Mouse (Mus musculus) embryonic facial prominence, embryonic 11.5 days (tissue): ENCODE results near the gene Olfr1145. TPM values are rescaled to one million over a fixed set of nuclear protein-coding genes. Genes with fewer than 3 reads are reported as not detected.

ENCODE experiments used
- ATAC-seq: fragments of 200-750 bp; cut with Nextera tagmentation; replicated peaks from 2 replicates; pipeline ENCODE4 v1.8.0; 2017; ENCODE audit warnings: low read depth; ENCODE audit not compliant: insufficient number of reproducible peaks, low FRiP score, low TSS enrichment
- DNase-seq: peaks from one replicate; pipeline ENCODE4 v3.0.0-alpha.2; 2015; ENCODE audit warnings: low spot score
- H3K27ac ChIP-seq: fragments of 300-500 bp; sonication (generic); replicated peaks from 2 replicates; pipeline ENCODE4 v1.5.1; 2014; ENCODE audit warnings: mild to moderate bottlenecking, low read depth, low read length, control low read depth
- H3K27me3 ChIP-seq: fragments of 300-500 bp; sonication (generic); 2 replicates; pipeline ENCODE4 v1.6.1; 2014; ENCODE audit warnings: mild to moderate bottlenecking, low read length, moderate library complexity, mixed read lengths; ENCODE audit not compliant: control insufficient read depth, insufficient read depth
- H3K36me3 ChIP-seq: fragments of 300-500 bp; sonication (generic); replicated peaks from 2 replicates; pipeline ENCODE4 v1.6.1; 2014; ENCODE audit warnings: low read depth, mild to moderate bottlenecking, low read length, moderate library complexity, mixed read lengths; ENCODE audit not compliant: control insufficient read depth, insufficient read depth
- H3K4me1 ChIP-seq: fragments of 300-500 bp; sonication (generic); 2 replicates; pipeline ENCODE4 v1.6.1; 2014; ENCODE audit warnings: low read length, mixed read lengths; ENCODE audit not compliant: control insufficient read depth, insufficient read depth
- H3K4me2 ChIP-seq: fragments of 300-500 bp; sonication (generic); 2 replicates; pipeline ENCODE4 v1.6.1; 2014; ENCODE audit warnings: low read depth, mild to moderate bottlenecking, control low read depth, low read length, moderate library complexity
- H3K4me3 ChIP-seq: fragments of 300-500 bp; sonication (generic); 2 replicates; pipeline ENCODE4 v1.5.1; 2014; ENCODE audit warnings: low read depth, low read length, control low read depth
- H3K9ac ChIP-seq: fragments of 300-500 bp; sonication (generic); replicated peaks from 2 replicates; pipeline ENCODE4 v1.6.1; 2014; ENCODE audit warnings: mild to moderate bottlenecking, control low read depth, low read length
- H3K9me3 ChIP-seq: fragments of 300-500 bp; sonication (generic); replicated peaks from 2 replicates; pipeline ENCODE4 v1.6.1; 2016; ENCODE audit warnings: mild to moderate bottlenecking, low read length, inconsistent platforms, mixed read lengths; ENCODE audit not compliant: control insufficient read depth
- WGBS: fragments of 180-500 bp; shearing (Covaris S2); extraction: QIAGEN DNeasy Blood & Tissue Kit; methylation state at CpG from one replicate; pipeline ENCODE4 v1.1.7; 2014; 5-methylcytosine and 5-hydroxymethylcytosine counted together
- polyA plus RNA-seq: library from polyadenylated mRNA; unstranded; fragments of >200 nt; fragmentation: Nextera tagmentation; extraction: Ambion mirVana; gene quantifications from 2 replicates; pipeline ENCODE4 v1.2.1, GENCODE M21; 2014

Olfr1145 gene
- not detected in 2 replicates for polyA plus RNA-seq

- DNase-seq (no peak), ATAC-seq (no peak)
- Histone ChIP-seq H3K4me2 (no peak within 1 kb of the TSS), H3K9ac (no peak within 1 kb of the TSS), H3K4me3 (no peak within 1 kb of the TSS), H3K36me3 (no peaks in the 10 kb centered on the region), H3K4me1 (no peaks in the 10 kb centered on the region), H3K27ac (no peak within 1 kb of the TSS), H3K27me3 (no peaks in the 10 kb centered on the region), H3K9me3 (no peaks in the 10 kb centered on the region)
- WGBS, result 68% methylated on average over 1 of the region's 1 CpGs
Measured at GRCm38 (mm10) chr2:87809522-87809921, at the start of gene Olfr1145. TSS of gene Olfr1145 (plus strand) at chr2:87809822.

- no peak overlapping the region for H3K4me2 ChIP-seq
- H3K27me3 ChIP-seq, result no peaks in the 10 kb centered on the region
- no peaks in the 10 kb centered on the region for H3K4me1 ChIP-seq
- DNase-seq (no peak), ATAC-seq (no peak)
- H3K9ac ChIP-seq, result no peak overlapping the region
- H3K36me3 ChIP-seq, result no peaks in the 10 kb centered on the region
- no peaks in the 10 kb centered on the region for H3K9me3 ChIP-seq
- 59% methylated on average over 1 of the region's 1 CpGs for WGBS
- no peak overlapping the region for H3K4me3 ChIP-seq
- no peak overlapping the region for H3K27ac ChIP-seq
Measured at GRCm38 (mm10) chr2:87776143-87776542, 33.5 kb upstream of the Olfr1145 start.

GRCm38 (mm10) chr2:87779183-87779582 lies 30.4 kb upstream of the Olfr1145 start, which contains the start of gene Olfr152:
TSS of gene Olfr152 (plus strand) at chr2:87779483.
- Histone ChIP-seq H3K4me2 (no peak within 1 kb of the TSS), H3K4me1 (no peaks in the 10 kb centered on the region), H3K27me3 (no peaks in the 10 kb centered on the region), H3K9me3 (no peaks in the 10 kb centered on the region), H3K36me3 (no peaks in the 10 kb centered on the region), H3K27ac (no peak within 1 kb of the TSS), H3K9ac (no peak within 1 kb of the TSS), H3K4me3 (no peak within 1 kb of the TSS)
- DNase-seq (no peak), ATAC-seq (no peak)
- WGBS, result 91% methylated on average over 4 of the region's 4 CpGs

GRCm38 (mm10) chr2:87800292-87800691 lies 9.3 kb upstream of the Olfr1145 start, which contains the start of gene Olfr1143:
TSS of gene Olfr1143 (plus strand) at chr2:87800592.
- no peak within 1 kb of the TSS for H3K9ac ChIP-seq
- no peak within 1 kb of the TSS for H3K4me3 ChIP-seq
- H3K4me1 ChIP-seq, result no peaks in the 10 kb centered on the region
- H3K9me3 ChIP-seq, result no peaks in the 10 kb centered on the region
- H3K4me2 ChIP-seq, result no peak within 1 kb of the TSS
- no peak within 1 kb of the TSS for H3K27ac ChIP-seq
- ATAC-seq, result no peak
- H3K27me3 ChIP-seq, result no peaks in the 10 kb centered on the region
- DNase-seq, result no peak
- H3K36me3 ChIP-seq, result no peaks in the 10 kb centered on the region

- 95% methylated on average over 1 of the region's 1 CpGs for WGBS
- Histone ChIP-seq H3K27ac (no peak within 1 kb of the TSS), H3K4me2 (no peak within 1 kb of the TSS), H3K4me3 (no peak within 1 kb of the TSS), H3K9me3 (no peaks in the 10 kb centered on the region), H3K27me3 (no peaks in the 10 kb centered on the region), H3K9ac (no peak within 1 kb of the TSS), H3K4me1 (no peaks in the 10 kb centered on the region), H3K36me3 (no peaks in the 10 kb centered on the region)
- ATAC-seq (no peak), DNase-seq (no peak)
Measured at GRCm38 (mm10) chr2:87830233-87830632, 20.6 kb downstream of the Olfr1145 start, which contains the start of gene Olfr1148. TSS of gene Olfr1148 (plus strand) at chr2:87830533.

GRCm38 (mm10) chr2:87843693-87844092 lies 34.1 kb downstream of the Olfr1145 start, which contains the start of gene Olfr1150-ps1:
TSS of gene Olfr1150-ps1 (plus strand) at chr2:87843993.
- 81% methylated on average over 1 of the region's 1 CpGs for WGBS
- no peaks in the 10 kb centered on the region for H3K36me3 ChIP-seq
- no peak for DNase-seq
- ATAC-seq, result no peak
- H3K27ac ChIP-seq, result no peak within 1 kb of the TSS
- H3K9me3 ChIP-seq, result no peaks in the 10 kb centered on the region
- H3K9ac ChIP-seq, result no peak within 1 kb of the TSS
- no peak within 1 kb of the TSS for H3K4me3 ChIP-seq
- H3K4me2 ChIP-seq, result no peak within 1 kb of the TSS
- no peaks in the 10 kb centered on the region for H3K27me3 ChIP-seq
- no peaks in the 10 kb centered on the region for H3K4me1 ChIP-seq

GRCm38 (mm10) chr2:87855562-87855961 lies 45.9 kb downstream of the Olfr1145 start, which contains the start of gene Olfr1151:
TSS of gene Olfr1151 (plus strand) at chr2:87855862.
- DNase-seq (no peak), ATAC-seq (no peak)
- Histone ChIP-seq H3K4me3 (no peak within 1 kb of the TSS), H3K9me3 (no peaks in the 10 kb centered on the region), H3K36me3 (no peaks in the 10 kb centered on the region), H3K9ac (no peak within 1 kb of the TSS), H3K27ac (no peak within 1 kb of the TSS), H3K27me3 (no peaks in the 10 kb centered on the region), H3K4me2 (no peak within 1 kb of the TSS), H3K4me1 (no peaks in the 10 kb centered on the region)
- 87% methylated on average over 1 of the region's 1 CpGs for WGBS
